Mouse (Mus musculus): ENCODE measurements around the gene Slco4a1. TPM values are rescaled to one million over a fixed set of nuclear protein-coding genes. Genes with fewer than 3 reads are reported as not detected.

Slco4a1 gene
- polyA plus RNA-seq, 1 experiment = 18.6 TPM

- no peak for TF ChIP-seq CTCF (IDR thresholded peaks at IDR 0.05; ENCODE audit: borderline replicate concordance, insufficient read depth, low read depth, low read length)
- TF ChIP-seq POLR2A (IDR thresholded peaks at IDR 0.05; ENCODE audit: borderline replicate concordance, insufficient read depth, low read length) = no peak
- Histone ChIP-seq H3K4me1 (ENCODE audit: control insufficient read depth, insufficient read depth, low read length) (peaks cover 3% of the 10 kb centered on the region; the same call in 1 of the 2 replicates), H3K27me3 (ENCODE audit: control insufficient read depth, insufficient read depth, low read length) (no peaks in the 10 kb centered on the region), H3K4me3 (replicated peaks; ENCODE audit: insufficient read depth, low read depth, low read length) (no peak overlapping the region), H3K27ac (ENCODE audit: insufficient read depth, low read length) (no peak overlapping the region)
- 9% methylated on average over 17 of the region's 17 CpGs for WGBS
- DNase-seq = no peak
Measured at GRCm38 (mm10) chr2:180488210-180488751, 32.2 kb downstream of the Slco4a1 start.

GRCm38 (mm10) chr2:180495906-180496305 is 39.9 kb downstream of the Slco4a1 start:
- no peak overlapping the region for H3K27ac ChIP-seq (ENCODE audit: insufficient read depth, low read length)
- DNase-seq = no peak
- H3K4me3 ChIP-seq (replicated peaks; ENCODE audit: insufficient read depth, low read depth, low read length) = no peak overlapping the region
- 32% methylated on average over 8 of the region's 8 CpGs for WGBS
- H3K4me1 ChIP-seq (ENCODE audit: control insufficient read depth, insufficient read depth, low read length) = peaks cover 11% of the 10 kb centered on the region
- TF ChIP-seq CTCF (IDR thresholded peaks at IDR 0.05; ENCODE audit: borderline replicate concordance, insufficient read depth, low read depth, low read length) = no peak
- no peak for TF ChIP-seq POLR2A (IDR thresholded peaks at IDR 0.05; ENCODE audit: borderline replicate concordance, insufficient read depth, low read length)
- H3K27me3 ChIP-seq (ENCODE audit: control insufficient read depth, insufficient read depth, low read length) = no peaks in the 10 kb centered on the region; the same call in 1 of the 2 replicates

- no peak for DNase-seq
- Histone ChIP-seq H3K4me1 (ENCODE audit: control insufficient read depth, insufficient read depth, low read length) (peaks cover 12% of the 10 kb centered on the region), H3K27ac (ENCODE audit: insufficient read depth, low read length) (no peak within 1 kb of the TSS), H3K4me3 (replicated peaks; ENCODE audit: insufficient read depth, low read depth, low read length) (peak within 1 kb of the TSS; percentile 0), H3K27me3 (ENCODE audit: control insufficient read depth, insufficient read depth, low read length) (no peaks in the 10 kb centered on the region; the same call in 1 of the 2 replicates)
- no peak for TF ChIP-seq POLR2A (IDR thresholded peaks at IDR 0.05; ENCODE audit: borderline replicate concordance, insufficient read depth, low read length)
- TF ChIP-seq CTCF (IDR thresholded peaks at IDR 0.05; ENCODE audit: borderline replicate concordance, insufficient read depth, low read depth, low read length) = no peak
- 1% methylated on average over 30 of the region's 30 CpGs for WGBS
Measured at GRCm38 (mm10) chr2:180499741-180500140, 43.7 kb downstream of the Slco4a1 start, which contains the start of gene Ntsr1. Gene Ntsr1, plus strand, starts transcription at chr2:180499976.

- Histone ChIP-seq H3K4me1 (ENCODE audit: control insufficient read depth, insufficient read depth, low read length) (peaks cover 12% of the 10 kb centered on the region), H3K4me3 (replicated peaks; ENCODE audit: insufficient read depth, low read depth, low read length) (no peak overlapping the region), H3K27ac (ENCODE audit: insufficient read depth, low read length) (no peak overlapping the region), H3K27me3 (ENCODE audit: control insufficient read depth, insufficient read depth, low read length) (no peaks in the 10 kb centered on the region; the same call in 1 of the 2 replicates)
- WGBS = 7% methylated on average over 13 of the region's 13 CpGs
- TF ChIP-seq CTCF (IDR thresholded peaks at IDR 0.05; ENCODE audit: borderline replicate concordance, insufficient read depth, low read depth, low read length) (no peak), POLR2A (IDR thresholded peaks at IDR 0.05; ENCODE audit: borderline replicate concordance, insufficient read depth, low read length) (no peak)
- DNase-seq = no peak
Measured at GRCm38 (mm10) chr2:180500726-180501125, 44.7 kb downstream of the Slco4a1 start.

GRCm38 (mm10) chr2:180501217-180501967 is 45.3 kb downstream of the Slco4a1 start:
- H3K27me3 ChIP-seq (ENCODE audit: control insufficient read depth, insufficient read depth, low read length) = no peaks in the 10 kb centered on the region; the same call in 1 of the 2 replicates
- H3K27ac ChIP-seq (ENCODE audit: insufficient read depth, low read length) = no peak overlapping the region
- no peak for TF ChIP-seq POLR2A (IDR thresholded peaks at IDR 0.05; ENCODE audit: borderline replicate concordance, insufficient read depth, low read length)
- TF ChIP-seq CTCF (IDR thresholded peaks at IDR 0.05; ENCODE audit: borderline replicate concordance, insufficient read depth, low read depth, low read length) = no peak
- H3K4me3 ChIP-seq (replicated peaks; ENCODE audit: insufficient read depth, low read depth, low read length) = no peak overlapping the region
- no peak for DNase-seq
- WGBS = 49% methylated on average over 9 of the region's 9 CpGs
- peaks cover 12% of the 10 kb centered on the region for H3K4me1 ChIP-seq (ENCODE audit: control insufficient read depth, insufficient read depth, low read length)

GRCm38 (mm10) chr2:180506281-180506680 is 50.2 kb downstream of the Slco4a1 start:
- Histone ChIP-seq H3K4me1 (ENCODE audit: control insufficient read depth, insufficient read depth, low read length) (no peaks in the 10 kb centered on the region), H3K27me3 (ENCODE audit: control insufficient read depth, insufficient read depth, low read length) (no peaks in the 10 kb centered on the region), H3K27ac (ENCODE audit: insufficient read depth, low read length) (no peak overlapping the region), H3K4me3 (replicated peaks; ENCODE audit: insufficient read depth, low read depth, low read length) (no peak overlapping the region)
- WGBS = 74% methylated on average over 5 of the region's 5 CpGs
- DNase-seq = no peak
- no peak for TF ChIP-seq CTCF (IDR thresholded peaks at IDR 0.05; ENCODE audit: borderline replicate concordance, insufficient read depth, low read depth, low read length)
- no peak for TF ChIP-seq POLR2A (IDR thresholded peaks at IDR 0.05; ENCODE audit: borderline replicate concordance, insufficient read depth, low read length)

GRCm38 (mm10) chr2:180508455-180509115 is 52.5 kb downstream of the Slco4a1 start:
- no peak overlapping the region for H3K4me3 ChIP-seq (replicated peaks; ENCODE audit: insufficient read depth, low read depth, low read length)
- no peak for TF ChIP-seq POLR2A (IDR thresholded peaks at IDR 0.05; ENCODE audit: borderline replicate concordance, insufficient read depth, low read length)
- no peak for TF ChIP-seq CTCF (IDR thresholded peaks at IDR 0.05; ENCODE audit: borderline replicate concordance, insufficient read depth, low read depth, low read length)
- no peaks in the 10 kb centered on the region for H3K4me1 ChIP-seq (ENCODE audit: control insufficient read depth, insufficient read depth, low read length)
- H3K27ac ChIP-seq (ENCODE audit: insufficient read depth, low read length) = no peak overlapping the region
- DNase-seq = no peak
- 73% methylated on average over 14 of the region's 14 CpGs for WGBS
- no peaks in the 10 kb centered on the region for H3K27me3 ChIP-seq (ENCODE audit: control insufficient read depth, insufficient read depth, low read length)
